Mouse (Mus musculus) lung, embryonic 15.5 days (tissue): ENCODE data around the gene H2-DMb2. TPM values are rescaled to one million over a fixed set of nuclear protein-coding genes. Genes with fewer than 3 reads are reported as not detected.

ENCODE experiments used
- polyA plus RNA-seq: library from polyadenylated mRNA; unstranded; fragments of >200 nt; fragmentation: Nextera tagmentation; extraction: Ambion mirVana; gene quantifications from 2 replicates; pipeline ENCODE4 v1.2.1, GENCODE M21; 2015

The H2-DMb2 gene
- polyA plus RNA-seq, 1 experiment from 2014 or later = 1.9 TPM

Other genes starting within 250 kb of the H2-DMb2 start
- 0.28 and 0.31 TPM in 2 replicates for gene Platr17, start 238.2 kb upstream of the H2-DMb2 start, polyA plus RNA-seq
- 50.8 and 54.6 TPM in 2 replicates for gene Daxx, start 233.9 kb upstream of the H2-DMb2 start, polyA plus RNA-seq
- gene Tapbp, start 227.4 kb upstream of the H2-DMb2 start, polyA plus RNA-seq = 45.3 and 52.6 TPM in 2 replicates
- gene Zbtb22, start 227.4 kb upstream of the H2-DMb2 start, polyA plus RNA-seq = 17.8 and 20.6 TPM in 2 replicates
- 47.7 and 57.8 TPM in 2 replicates for gene Rgl2, start 213.8 kb upstream of the H2-DMb2 start, polyA plus RNA-seq
- gene Pfdn6, start 203.0 kb upstream of the H2-DMb2 start, polyA plus RNA-seq = 137 and 153 TPM in 2 replicates
- gene Wdr46, start 202.6 kb upstream of the H2-DMb2 start, polyA plus RNA-seq = 33.1 and 34.2 TPM in 2 replicates
- gene B3galt4, start 191.8 kb upstream of the H2-DMb2 start, polyA plus RNA-seq = 3.8 and 4.3 TPM in 2 replicates
- gene Vps52, start 187.5 kb upstream of the H2-DMb2 start, polyA plus RNA-seq = 49.3 and 55.4 TPM in 2 replicates
- gene Rps18, start 187.3 kb upstream of the H2-DMb2 start, polyA plus RNA-seq = 1,650 and 1,822 TPM in 2 replicates
- 49.7 and 69.2 TPM in 2 replicates for gene H2-K1, start 143.0 kb upstream of the H2-DMb2 start, polyA plus RNA-seq
- gene Ring1, start 118.6 kb upstream of the H2-DMb2 start, polyA plus RNA-seq = 20.9 and 23.2 TPM in 2 replicates
- gene H2-Ke6, start 115.2 kb upstream of the H2-DMb2 start, polyA plus RNA-seq = 46.1 and 49.1 TPM in 2 replicates
- 192 and 205 TPM in 2 replicates for gene Slc39a7, start 111.6 kb upstream of the H2-DMb2 start, polyA plus RNA-seq
- gene Rxrb, start 111.5 kb upstream of the H2-DMb2 start, polyA plus RNA-seq = 47.5 and 56.0 TPM in 2 replicates
- gene Col11a2, start 103.9 kb upstream of the H2-DMb2 start, polyA plus RNA-seq = 4.1 and 5.0 TPM in 2 replicates
- 0.44 and 1.0 TPM in 2 replicates for gene H2-Oa, start 51.0 kb upstream of the H2-DMb2 start, polyA plus RNA-seq
- gene H2-DMa, start 23.8 kb upstream of the H2-DMb2 start, polyA plus RNA-seq = 12.1 and 13.8 TPM in 2 replicates
- 102 and 106 TPM in 2 replicates for gene Brd2, start 20.7 kb upstream of the H2-DMb2 start, polyA plus RNA-seq
- gene H2-DMb1, start 9.8 kb downstream of the H2-DMb2 start, polyA plus RNA-seq = 2.0 and 3.2 TPM in 2 replicates
- gene Tap1, start 44.2 kb downstream of the H2-DMb2 start, polyA plus RNA-seq = 6.7 and 7.6 TPM in 2 replicates
- 6.5 and 10.8 TPM in 2 replicates for gene Psmb9, start 44.5 kb downstream of the H2-DMb2 start, polyA plus RNA-seq
- 17.1 and 29.7 TPM in 2 replicates for gene Psmb8, start 54.4 kb downstream of the H2-DMb2 start, polyA plus RNA-seq
- gene Tap2, start 60.2 kb downstream of the H2-DMb2 start, polyA plus RNA-seq = 8.6 and 12.7 TPM in 2 replicates
- 0.09 and 0.14 TPM in 2 replicates for gene H2-Ob, start 95.6 kb downstream of the H2-DMb2 start, polyA plus RNA-seq
- 12.1 and 42.0 TPM in 2 replicates for gene H2-Ab1, start 114.4 kb downstream of the H2-DMb2 start, polyA plus RNA-seq
- gene H2-Aa, start 144.5 kb downstream of the H2-DMb2 start, polyA plus RNA-seq = 6.3 and 18.9 TPM in 2 replicates
- 4.7 and 12.0 TPM in 2 replicates for gene H2-Eb1, start 162.6 kb downstream of the H2-DMb2 start, polyA plus RNA-seq
- 0.11 TPM in 1 of 2 replicates, not detected in the other for gene H2-Eb2, start 182.4 kb downstream of the H2-DMb2 start, polyA plus RNA-seq
- gene Btnl2, start 211.5 kb downstream of the H2-DMb2 start, polyA plus RNA-seq = 0.08 and 0.16 TPM in 2 replicates
- not detected in 2 replicates for gene Btnl1, start 233.8 kb downstream of the H2-DMb2 start, polyA plus RNA-seq